Mouse (Mus musculus): Measurements from ENCODE around the gene Mt3. TPM values are rescaled to one million over a fixed set of nuclear protein-coding genes. Genes with fewer than 3 reads are reported as not detected.
"Not testable (repeated sequence)": the region's sequence is repeated elsewhere in the genome, so short reads cannot be mapped to it uniquely, and the experiment has no call there.

Mt3 gene
- polyA plus RNA-seq, 1 experiment from 2014 or later = 245 TPM

DNA sequence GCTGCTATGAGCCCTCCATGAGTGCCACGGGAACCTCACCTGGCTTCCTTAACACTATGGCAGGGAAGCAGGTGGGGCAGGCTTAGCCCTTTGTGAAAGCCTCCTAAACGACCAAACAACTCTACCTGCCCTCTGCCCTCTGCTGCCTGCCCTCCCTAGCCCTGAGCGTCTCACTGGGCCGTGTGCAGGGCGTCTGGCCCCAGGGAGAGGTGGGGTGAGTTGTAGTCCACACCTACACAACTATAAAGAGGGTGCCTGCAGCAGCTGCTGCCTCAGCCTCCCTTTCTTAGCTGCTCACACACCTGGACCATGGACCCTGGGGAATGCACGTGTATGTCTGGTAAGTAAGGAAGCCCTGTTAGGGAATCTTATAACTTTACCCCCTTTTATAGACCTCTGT lies 15.5 kb upstream of the Mt3 start, which contains the start of gene Mt4:
TSS of gene Mt4 (plus strand) at position 265 of the 400 bp plus-strand sequence.
- Histone ChIP-seq H3K4me3 (replicated peaks; ENCODE audit: low read length) (no peak within 1 kb of the TSS), H3K36me3 (replicated peaks; ENCODE audit: control insufficient read depth, insufficient read depth) (no peaks in the 10 kb centered on the region), H3K27ac (no peak within 1 kb of the TSS), H3K9ac (no peak within 1 kb of the TSS), H3K4me1 (replicated peaks; ENCODE audit: control insufficient read depth, insufficient read depth, low read length) (no peaks in the 10 kb centered on the region), H3K9me3 (ENCODE audit: control insufficient read depth, low read length) (no peaks in the 10 kb centered on the region), H3K4me2 (replicated peaks) (no peak within 1 kb of the TSS), H3K27me3 (ENCODE audit: control insufficient read depth, insufficient read depth, low read length) (no peaks in the 10 kb centered on the region)
- WGBS = 55% methylated on average over 6 of the region's 6 CpGs
- ATAC-seq (ENCODE audit: low FRiP score) (no peak), DNase-seq (ENCODE audit: low spot score) (no peak)

GRCm38 (mm10) chr8:94140266-94140795 lies 12.1 kb upstream of the Mt3 start:
- ATAC-seq (ENCODE audit: low FRiP score) = no peak
- no peak for DNase-seq (ENCODE audit: low spot score)
- 82% methylated on average over 4 of the region's 4 CpGs for WGBS

DNA sequence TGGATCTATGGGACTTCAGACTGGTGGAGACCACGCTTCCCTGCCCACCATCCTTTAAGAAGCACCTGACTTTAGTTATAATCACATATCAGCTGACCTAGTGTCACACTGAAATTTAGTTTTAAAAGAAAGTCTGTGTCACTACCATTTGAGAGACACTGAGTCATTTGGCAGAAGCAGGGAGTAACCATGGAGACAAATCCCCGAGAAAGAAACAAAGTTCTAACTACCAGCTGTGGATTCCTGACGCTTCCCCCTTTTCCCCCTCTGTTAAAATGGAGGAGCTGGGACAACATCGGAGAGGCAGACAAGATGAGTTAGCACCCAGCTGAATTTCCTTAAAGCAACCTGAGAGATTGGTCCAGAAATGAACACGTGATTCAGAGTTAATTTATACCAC lies 4.2 kb upstream of the Mt3 start:
- Histone ChIP-seq H3K27ac (no peak overlapping the region), H3K36me3 (replicated peaks; ENCODE audit: control insufficient read depth, insufficient read depth) (no peaks in the 10 kb centered on the region), H3K9me3 (ENCODE audit: control insufficient read depth, low read length) (no peaks in the 10 kb centered on the region), H3K4me3 (replicated peaks; ENCODE audit: low read length) (no peak overlapping the region), H3K4me1 (replicated peaks; ENCODE audit: control insufficient read depth, insufficient read depth, low read length) (peaks cover 14% of the 10 kb centered on the region; the same call in 1 of the 2 replicates), H3K27me3 (ENCODE audit: control insufficient read depth, insufficient read depth, low read length) (no peaks in the 10 kb centered on the region), H3K4me2 (replicated peaks) (no peak overlapping the region), H3K9ac (no peak overlapping the region)
- DNase-seq (ENCODE audit: low spot score) (no peak), ATAC-seq (ENCODE audit: low FRiP score) (no peak)
- 44% methylated on average over 5 of the region's 5 CpGs for WGBS

More at GRCm38 (mm10) chr8:94140266-94140795, 12.1 kb upstream of the Mt3 start:
- no peaks in the 10 kb centered on the region for H3K36me3 ChIP-seq (replicated peaks; ENCODE audit: control insufficient read depth, insufficient read depth)
- no peak overlapping the region for H3K9ac ChIP-seq
- no peaks in the 10 kb centered on the region for H3K4me1 ChIP-seq (replicated peaks; ENCODE audit: control insufficient read depth, insufficient read depth, low read length)
- H3K9me3 ChIP-seq (ENCODE audit: control insufficient read depth, low read length) = no peaks in the 10 kb centered on the region
- H3K4me3 ChIP-seq (replicated peaks; ENCODE audit: low read length) = no peak overlapping the region
- no peak overlapping the region for H3K27ac ChIP-seq
- no peak overlapping the region for H3K4me2 ChIP-seq (replicated peaks)
- H3K27me3 ChIP-seq (ENCODE audit: control insufficient read depth, insufficient read depth, low read length) = no peaks in the 10 kb centered on the region

- Histone ChIP-seq H3K9me3 (ENCODE audit: control insufficient read depth, low read length) (no peaks in the 10 kb centered on the region), H3K27ac (no peak overlapping the region), H3K9ac (no peak overlapping the region), H3K4me1 (replicated peaks; ENCODE audit: control insufficient read depth, insufficient read depth, low read length) (peaks cover 17% of the 10 kb centered on the region), H3K4me3 (replicated peaks; ENCODE audit: low read length) (no peak overlapping the region), H3K4me2 (replicated peaks) (no peak overlapping the region), H3K27me3 (ENCODE audit: control insufficient read depth, insufficient read depth, low read length) (no peaks in the 10 kb centered on the region), H3K36me3 (replicated peaks; ENCODE audit: control insufficient read depth, insufficient read depth) (no peaks in the 10 kb centered on the region)
- 86% methylated on average over 5 of the region's 5 CpGs for WGBS
- DNase-seq (ENCODE audit: low spot score) (no peak), ATAC-seq (ENCODE audit: low FRiP score) (no peak)
Observed at GRCm38 (mm10) chr8:94150925-94151324, 1.5 kb upstream of the Mt3 start.

- 25% methylated on average over 7 of the region's 7 CpGs for WGBS
- Histone ChIP-seq H3K4me1 (replicated peaks; ENCODE audit: control insufficient read depth, insufficient read depth, low read length) (peaks cover 17% of the 10 kb centered on the region), H3K36me3 (replicated peaks; ENCODE audit: control insufficient read depth, insufficient read depth) (no peaks in the 10 kb centered on the region), H3K27me3 (ENCODE audit: control insufficient read depth, insufficient read depth, low read length) (no peaks in the 10 kb centered on the region), H3K4me2 (replicated peaks) (peak overlapping the region; percentile 77), H3K9me3 (ENCODE audit: control insufficient read depth, low read length) (no peaks in the 10 kb centered on the region), H3K4me3 (replicated peaks; ENCODE audit: low read length) (peak overlapping the region; percentile 37), H3K27ac (peak overlapping the region; percentile 57; the same call in 1 of the 2 replicates), H3K9ac (peak overlapping the region; percentile 55)
- DNase-seq (ENCODE audit: low spot score) (no peak), ATAC-seq (ENCODE audit: low FRiP score) (no peak)
Observed at GRCm38 (mm10) chr8:94153451-94153850, 1.0 kb downstream of the Mt3 start.

DNA sequence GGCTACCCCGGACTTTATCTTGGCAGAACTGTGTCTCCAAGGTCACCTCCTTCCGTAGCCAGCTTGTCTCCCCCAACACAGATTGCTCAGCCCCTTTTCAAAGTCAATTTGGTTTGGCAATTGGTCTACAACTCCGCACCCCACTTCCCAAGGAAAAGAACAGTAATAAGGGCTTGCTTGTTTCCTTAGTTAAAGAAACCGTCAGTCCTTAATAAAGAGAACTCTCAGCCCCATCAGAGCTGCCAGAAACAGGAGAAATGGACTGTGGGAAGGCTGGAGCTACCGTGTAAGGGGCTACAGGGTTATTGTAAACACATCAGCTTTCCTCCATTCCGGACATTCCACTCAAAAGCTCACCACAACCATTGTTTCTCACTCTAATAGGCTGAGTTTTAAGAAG lies 2.1 kb downstream of the Mt3 start:
- WGBS = 42% methylated on average over 6 of the region's 6 CpGs
- no peak overlapping the region for H3K9ac ChIP-seq

DNA sequence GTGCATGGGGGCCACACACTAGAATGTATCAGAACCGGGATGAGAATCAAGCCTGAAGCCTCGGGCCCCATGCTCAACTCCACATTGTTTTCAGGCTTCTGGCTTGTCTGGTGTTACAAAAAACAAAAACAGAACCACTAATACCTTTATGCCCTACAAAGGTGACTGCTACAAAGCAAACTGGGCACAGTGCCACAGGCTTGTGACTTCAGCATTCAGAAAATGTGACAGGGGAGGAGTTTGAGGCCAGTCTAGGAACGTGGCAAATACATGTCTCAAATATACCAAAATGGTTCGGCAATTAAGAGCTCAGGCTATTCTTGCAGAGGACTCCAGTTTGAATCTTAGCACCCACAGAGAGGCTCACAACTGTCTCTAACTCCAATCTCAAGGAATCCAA lies 3.7 kb downstream of the Mt3 start:
- Histone ChIP-seq H3K36me3 (replicated peaks; ENCODE audit: control insufficient read depth, insufficient read depth) (no peaks in the 10 kb centered on the region), H3K4me2 (replicated peaks) (no peak overlapping the region), H3K27ac (no peak overlapping the region), H3K9ac (no peak overlapping the region), H3K9me3 (ENCODE audit: control insufficient read depth, low read length) (no peaks in the 10 kb centered on the region), H3K4me3 (replicated peaks; ENCODE audit: low read length) (no peak overlapping the region), H3K4me1 (replicated peaks; ENCODE audit: control insufficient read depth, insufficient read depth, low read length) (peaks cover 17% of the 10 kb centered on the region), H3K27me3 (ENCODE audit: control insufficient read depth, insufficient read depth, low read length) (no peaks in the 10 kb centered on the region)
- no peak for DNase-seq (ENCODE audit: low spot score)
- 71% methylated on average over 4 of the region's 4 CpGs for WGBS
- no peak for ATAC-seq (ENCODE audit: low FRiP score)

More for the DNA sequence above, 2.1 kb downstream of the Mt3 start:
- Histone ChIP-seq H3K9me3 (ENCODE audit: control insufficient read depth, low read length) (no peaks in the 10 kb centered on the region), H3K27me3 (ENCODE audit: control insufficient read depth, insufficient read depth, low read length) (no peaks in the 10 kb centered on the region), H3K36me3 (replicated peaks; ENCODE audit: control insufficient read depth, insufficient read depth) (no peaks in the 10 kb centered on the region), H3K4me3 (replicated peaks; ENCODE audit: low read length) (no peak overlapping the region), H3K27ac (peak overlapping the region; percentile 57), H3K4me1 (replicated peaks; ENCODE audit: control insufficient read depth, insufficient read depth, low read length) (peaks cover 17% of the 10 kb centered on the region), H3K4me2 (replicated peaks) (no peak overlapping the region)
- ATAC-seq (ENCODE audit: low FRiP score) (peak; percentile 24; the same call in 1 of the 2 replicates), DNase-seq (ENCODE audit: low spot score) (no peak)

GRCm38 (mm10) chr8:94165772-94166171 lies 13.4 kb downstream of the Mt3 start:
- H3K27me3 ChIP-seq (ENCODE audit: control insufficient read depth, insufficient read depth, low read length); H3K27ac ChIP-seq; H3K4me2 ChIP-seq (replicated peaks); DNase-seq (ENCODE audit: low spot score); H3K36me3 ChIP-seq (replicated peaks; ENCODE audit: control insufficient read depth, insufficient read depth); H3K9me3 ChIP-seq (ENCODE audit: control insufficient read depth, low read length); ATAC-seq (ENCODE audit: low FRiP score); H3K4me3 ChIP-seq (replicated peaks; ENCODE audit: low read length); H3K4me1 ChIP-seq (replicated peaks; ENCODE audit: control insufficient read depth, insufficient read depth, low read length); H3K9ac ChIP-seq: not testable (repeated sequence)
- 79% methylated on average over 8 of the region's 8 CpGs for WGBS

GRCm38 (mm10) chr8:94167244-94167643 lies 14.8 kb downstream of the Mt3 start:
- ATAC-seq (ENCODE audit: low FRiP score) = peak; percentile 46; the same call in 1 of the 2 replicates
- no peak overlapping the region for H3K9ac ChIP-seq
- 4% methylated on average over 6 of the region's 6 CpGs for WGBS

GRCm38 (mm10) chr8:94169547-94169946 lies 17.1 kb downstream of the Mt3 start:
- 89% methylated on average over 5 of the region's 5 CpGs for WGBS
- DNase-seq (ENCODE audit: low spot score) (no peak), ATAC-seq (ENCODE audit: low FRiP score) (no peak)
- H3K4me1 ChIP-seq (replicated peaks; ENCODE audit: control insufficient read depth, insufficient read depth, low read length) = peaks cover 16% of the 10 kb centered on the region
- no peaks in the 10 kb centered on the region for H3K9me3 ChIP-seq (ENCODE audit: control insufficient read depth, low read length)
- no peak overlapping the region for H3K4me3 ChIP-seq (replicated peaks; ENCODE audit: low read length)
- no peak overlapping the region for H3K9ac ChIP-seq
- H3K36me3 ChIP-seq (replicated peaks; ENCODE audit: control insufficient read depth, insufficient read depth) = no peaks in the 10 kb centered on the region
- peaks cover 43% of the 10 kb centered on the region for H3K27me3 ChIP-seq (ENCODE audit: control insufficient read depth, insufficient read depth, low read length)
- H3K27ac ChIP-seq = no peak overlapping the region
- H3K4me2 ChIP-seq (replicated peaks) = no peak overlapping the region

More at GRCm38 (mm10) chr8:94167244-94167643, 14.8 kb downstream of the Mt3 start:
- Histone ChIP-seq H3K4me2 (replicated peaks) (no peak overlapping the region; the same call in 1 of the 2 replicates), H3K27me3 (ENCODE audit: control insufficient read depth, insufficient read depth, low read length) (peaks cover 20% of the 10 kb centered on the region), H3K27ac (no peak overlapping the region), H3K4me3 (replicated peaks; ENCODE audit: low read length) (no peak overlapping the region), H3K9me3 (ENCODE audit: control insufficient read depth, low read length) (no peaks in the 10 kb centered on the region), H3K4me1 (replicated peaks; ENCODE audit: control insufficient read depth, insufficient read depth, low read length) (peaks cover 6% of the 10 kb centered on the region), H3K36me3 (replicated peaks; ENCODE audit: control insufficient read depth, insufficient read depth) (no peaks in the 10 kb centered on the region)
- peak; percentile 98 for DNase-seq (ENCODE audit: low spot score)
